Mouse (Mus musculus) erythroblast, embryonic 14.5 days (primary cell): ENCODE results near the gene Gng8.

ENCODE experiments used
- GATA1 ChIP-seq: IDR thresholded peaks from 2 replicates; pipeline ENCODE4 v1.6.1; 2012; ENCODE audit warnings: low read length, inconsistent platforms, mixed read lengths
- TAL1 ChIP-seq: IDR thresholded peaks from 3 replicates; pipeline ENCODE4 v1.6.1; 2012; ENCODE audit warnings: low read length, inconsistent platforms, mixed read lengths

- TF ChIP-seq GATA1 = no peak
- TF ChIP-seq TAL1 = no peak
Measured at GRCm38 (mm10) chr7:16885271-16885776, 6.3 kb upstream of the Gng8 start.
